Mouse (Mus musculus): Measurements from ENCODE around the gene Synj2. TPM values are rescaled to one million over a fixed set of nuclear protein-coding genes. Genes with fewer than 3 reads are reported as not detected.

Gene Synj2
- polyA plus RNA-seq, 1 experiment from 2014 or later = 1.5 TPM

GRCm38 (mm10) chr17:6007101-6007780, 66.2 kb downstream of the Synj2 start:
- H3K4me3 ChIP-seq (ENCODE audit: low read depth, low read length) = no peak overlapping the region
- H3K27ac ChIP-seq (ENCODE audit: low read length) = no peak overlapping the region
- no peaks in the 10 kb centered on the region for H3K9me3 ChIP-seq (replicated peaks; ENCODE audit: control insufficient read depth, low read length, poor library complexity, severe bottlenecking)
- H3K27me3 ChIP-seq (ENCODE audit: control insufficient read depth, insufficient read depth, low read depth, low read length) = no peaks in the 10 kb centered on the region
- H3K4me1 ChIP-seq (ENCODE audit: control insufficient read depth, insufficient read depth, low read length) = peaks cover 11% of the 10 kb centered on the region
- H3K4me2 ChIP-seq (ENCODE audit: low read length) = no peak overlapping the region
- no peak for ATAC-seq
- H3K36me3 ChIP-seq (ENCODE audit: control insufficient read depth, insufficient read depth, low read length) = no peaks in the 10 kb centered on the region
- WGBS = 88% methylated on average over 5 of the region's 5 CpGs
- no peak overlapping the region for H3K9ac ChIP-seq (ENCODE audit: low read depth, low read length)

- no peak for ATAC-seq
- Histone ChIP-seq H3K4me3 (ENCODE audit: low read depth, low read length) (no peak overlapping the region), H3K4me2 (ENCODE audit: low read length) (no peak overlapping the region), H3K4me1 (ENCODE audit: control insufficient read depth, insufficient read depth, low read length) (peaks cover 11% of the 10 kb centered on the region), H3K9ac (ENCODE audit: low read depth, low read length) (no peak overlapping the region), H3K27ac (ENCODE audit: low read length) (no peak overlapping the region), H3K36me3 (ENCODE audit: control insufficient read depth, insufficient read depth, low read length) (no peaks in the 10 kb centered on the region), H3K27me3 (ENCODE audit: control insufficient read depth, insufficient read depth, low read depth, low read length) (no peaks in the 10 kb centered on the region), H3K9me3 (replicated peaks; ENCODE audit: control insufficient read depth, low read length, poor library complexity, severe bottlenecking) (no peaks in the 10 kb centered on the region)
- WGBS = 95% methylated on average over 9 of the region's 9 CpGs
Observed at GRCm38 (mm10) chr17:6007902-6008301, 66.8 kb downstream of the Synj2 start.

GRCm38 (mm10) chr17:6008590-6008989, 67.5 kb downstream of the Synj2 start:
- Histone ChIP-seq H3K4me3 (ENCODE audit: low read depth, low read length) (no peak overlapping the region), H3K4me1 (ENCODE audit: control insufficient read depth, insufficient read depth, low read length) (peaks cover 11% of the 10 kb centered on the region), H3K27me3 (ENCODE audit: control insufficient read depth, insufficient read depth, low read depth, low read length) (no peaks in the 10 kb centered on the region), H3K9me3 (replicated peaks; ENCODE audit: control insufficient read depth, low read length, poor library complexity, severe bottlenecking) (no peaks in the 10 kb centered on the region), H3K36me3 (ENCODE audit: control insufficient read depth, insufficient read depth, low read length) (no peaks in the 10 kb centered on the region), H3K27ac (ENCODE audit: low read length) (no peak overlapping the region), H3K4me2 (ENCODE audit: low read length) (no peak overlapping the region), H3K9ac (ENCODE audit: low read depth, low read length) (no peak overlapping the region)
- ATAC-seq = no peak
- WGBS = 87% methylated on average over 11 of the region's 11 CpGs

DNA sequence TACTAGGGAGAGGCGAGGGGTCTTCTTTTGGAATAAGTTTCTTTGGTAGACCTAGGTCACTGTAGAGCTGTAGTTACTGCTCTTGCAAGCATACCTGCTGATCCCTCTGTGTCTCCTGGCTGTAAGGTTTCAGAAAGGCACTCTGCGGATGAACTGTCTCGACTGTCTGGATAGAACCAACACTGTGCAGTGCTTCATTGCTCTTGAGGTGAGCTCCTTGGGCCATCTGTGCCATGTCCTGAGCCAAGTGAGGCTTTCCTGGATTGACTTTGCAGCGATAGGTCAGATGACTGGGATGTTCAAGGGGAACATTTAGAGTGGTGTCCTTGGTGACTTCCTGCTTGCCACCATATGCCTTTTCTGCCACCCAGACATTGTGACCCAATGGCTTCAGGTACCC, 68.5 kb downstream of the Synj2 start:
- H3K4me2 ChIP-seq (ENCODE audit: low read length) = no peak overlapping the region
- H3K4me1 ChIP-seq (ENCODE audit: control insufficient read depth, insufficient read depth, low read length) = peaks cover 11% of the 10 kb centered on the region
- no peaks in the 10 kb centered on the region for H3K27me3 ChIP-seq (ENCODE audit: control insufficient read depth, insufficient read depth, low read depth, low read length)
- no peak overlapping the region for H3K4me3 ChIP-seq (ENCODE audit: low read depth, low read length)
- no peak overlapping the region for H3K9ac ChIP-seq (ENCODE audit: low read depth, low read length)
- no peaks in the 10 kb centered on the region for H3K36me3 ChIP-seq (ENCODE audit: control insufficient read depth, insufficient read depth, low read length)
- no peak for ATAC-seq
- H3K9me3 ChIP-seq (replicated peaks; ENCODE audit: control insufficient read depth, low read length, poor library complexity, severe bottlenecking) = no peaks in the 10 kb centered on the region
- H3K27ac ChIP-seq (ENCODE audit: low read length) = no peak overlapping the region
- 87% methylated on average over 4 of the region's 4 CpGs for WGBS

DNA sequence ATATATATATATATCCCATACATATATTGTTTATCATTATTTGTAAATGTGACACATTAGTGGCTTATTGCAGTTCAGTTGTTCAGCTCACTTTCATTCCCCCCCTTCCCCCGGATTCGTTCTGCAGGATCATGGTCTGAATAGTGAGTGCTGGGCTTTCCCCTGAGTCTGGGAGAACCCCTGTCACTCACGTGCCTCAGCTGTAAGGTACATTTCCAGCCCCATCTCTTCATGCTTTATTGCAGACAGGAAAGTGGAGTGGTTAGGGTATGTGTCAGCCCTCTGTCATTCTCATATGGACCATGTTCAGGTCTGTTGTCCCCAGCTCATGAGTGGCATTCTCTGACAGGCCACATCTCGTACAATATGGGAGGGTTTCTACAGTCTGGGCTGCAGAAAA, 72.0 kb downstream of the Synj2 start:
- no peak for ATAC-seq
- Histone ChIP-seq H3K36me3 (ENCODE audit: control insufficient read depth, insufficient read depth, low read length) (no peaks in the 10 kb centered on the region), H3K9me3 (replicated peaks; ENCODE audit: control insufficient read depth, low read length, poor library complexity, severe bottlenecking) (no peaks in the 10 kb centered on the region), H3K9ac (ENCODE audit: low read depth, low read length) (no peak overlapping the region), H3K27me3 (ENCODE audit: control insufficient read depth, insufficient read depth, low read depth, low read length) (no peaks in the 10 kb centered on the region), H3K27ac (ENCODE audit: low read length) (no peak overlapping the region), H3K4me2 (ENCODE audit: low read length) (no peak overlapping the region), H3K4me1 (ENCODE audit: control insufficient read depth, insufficient read depth, low read length) (no peaks in the 10 kb centered on the region), H3K4me3 (ENCODE audit: low read depth, low read length) (no peak overlapping the region)
- 72% methylated on average over 4 of the region's 4 CpGs for WGBS

- no peak overlapping the region for H3K4me3 ChIP-seq (ENCODE audit: low read depth, low read length)
- no peak overlapping the region for H3K9ac ChIP-seq (ENCODE audit: low read depth, low read length)
- H3K4me2 ChIP-seq (ENCODE audit: low read length) = no peak overlapping the region
- H3K27ac ChIP-seq (ENCODE audit: low read length) = no peak overlapping the region
- WGBS = 86% methylated on average over 4 of the region's 4 CpGs
- no peaks in the 10 kb centered on the region for H3K9me3 ChIP-seq (replicated peaks; ENCODE audit: control insufficient read depth, low read length, poor library complexity, severe bottlenecking)
- H3K4me1 ChIP-seq (ENCODE audit: control insufficient read depth, insufficient read depth, low read length) = no peaks in the 10 kb centered on the region
- H3K27me3 ChIP-seq (ENCODE audit: control insufficient read depth, insufficient read depth, low read depth, low read length) = no peaks in the 10 kb centered on the region
- no peak for ATAC-seq
- no peaks in the 10 kb centered on the region for H3K36me3 ChIP-seq (ENCODE audit: control insufficient read depth, insufficient read depth, low read length)
Observed at GRCm38 (mm10) chr17:6014985-6015384, 73.9 kb downstream of the Synj2 start.

DNA sequence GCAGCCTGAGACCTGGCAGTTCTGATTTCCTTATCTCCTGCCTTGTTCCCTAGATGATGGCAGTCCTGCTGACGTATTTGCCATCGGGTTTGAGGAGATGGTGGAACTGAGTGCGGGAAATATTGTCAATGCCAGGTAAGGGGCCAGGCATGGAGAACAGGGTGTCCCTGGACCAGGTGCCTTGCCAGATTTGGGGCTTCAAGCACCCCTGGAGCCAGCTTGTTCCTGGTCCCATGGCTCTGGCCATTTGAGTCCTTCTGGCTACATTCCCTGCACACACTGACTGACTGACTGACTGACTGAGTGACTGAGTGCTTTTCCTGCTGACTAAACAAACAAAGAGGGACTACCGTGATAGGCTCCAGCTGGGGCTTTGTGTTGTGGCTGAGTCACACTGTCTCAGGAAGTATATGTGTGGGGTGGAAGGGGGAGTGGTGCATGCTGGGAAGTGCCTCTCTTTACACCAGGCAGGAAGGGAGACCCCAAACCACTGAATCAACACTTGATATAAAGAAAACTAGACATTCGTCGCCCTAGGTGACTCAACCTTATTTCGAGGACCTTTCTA, 75.2 kb downstream of the Synj2 start:
- Histone ChIP-seq H3K27ac (ENCODE audit: low read length) (no peak overlapping the region), H3K27me3 (ENCODE audit: control insufficient read depth, insufficient read depth, low read depth, low read length) (no peaks in the 10 kb centered on the region), H3K9me3 (replicated peaks; ENCODE audit: control insufficient read depth, low read length, poor library complexity, severe bottlenecking) (no peaks in the 10 kb centered on the region), H3K4me3 (ENCODE audit: low read depth, low read length) (no peak overlapping the region), H3K9ac (ENCODE audit: low read depth, low read length) (no peak overlapping the region), H3K4me2 (ENCODE audit: low read length) (no peak overlapping the region), H3K36me3 (ENCODE audit: control insufficient read depth, insufficient read depth, low read length) (no peaks in the 10 kb centered on the region), H3K4me1 (ENCODE audit: control insufficient read depth, insufficient read depth, low read length) (0 out of 2 replicates have a peak, but pooled peaks cover 7% of the 10 kb centered on the region)
- ATAC-seq = no peak
- WGBS = 77% methylated on average over 7 of the region's 7 CpGs

DNA sequence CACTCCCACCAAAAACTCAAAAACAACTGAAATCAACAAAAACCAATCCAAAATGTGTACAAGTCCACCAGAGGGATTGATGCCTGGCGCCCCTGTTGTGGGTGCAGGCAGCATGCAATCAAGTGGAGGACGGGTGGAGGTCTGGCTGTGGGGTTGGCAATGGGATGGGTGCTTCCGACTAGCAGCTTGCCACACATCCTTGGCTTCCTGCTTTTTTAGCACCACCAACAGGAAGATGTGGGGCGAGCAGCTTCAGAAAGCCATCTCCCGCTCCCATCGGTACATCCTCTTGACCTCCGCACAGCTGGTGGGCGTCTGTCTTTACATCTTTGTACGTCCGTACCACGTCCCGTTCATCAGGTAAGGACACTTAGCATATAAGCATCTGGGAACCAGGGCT, 76.2 kb downstream of the Synj2 start:
- H3K27ac ChIP-seq (ENCODE audit: low read length) = no peak overlapping the region
- H3K27me3 ChIP-seq (ENCODE audit: control insufficient read depth, insufficient read depth, low read depth, low read length) = no peaks in the 10 kb centered on the region
- H3K9me3 ChIP-seq (replicated peaks; ENCODE audit: control insufficient read depth, low read length, poor library complexity, severe bottlenecking) = no peaks in the 10 kb centered on the region
- 0 out of 2 replicates have a peak, but pooled peaks cover 7% of the 10 kb centered on the region for H3K4me1 ChIP-seq (ENCODE audit: control insufficient read depth, insufficient read depth, low read length)
- no peak overlapping the region for H3K4me2 ChIP-seq (ENCODE audit: low read length)
- no peak overlapping the region for H3K9ac ChIP-seq (ENCODE audit: low read depth, low read length)
- no peak for ATAC-seq
- WGBS = 57% methylated on average over 12 of the region's 12 CpGs
- no peak overlapping the region for H3K4me3 ChIP-seq (ENCODE audit: low read depth, low read length)
- no peaks in the 10 kb centered on the region for H3K36me3 ChIP-seq (ENCODE audit: control insufficient read depth, insufficient read depth, low read length)

- no peak for ATAC-seq
- H3K9me3 ChIP-seq (replicated peaks; ENCODE audit: control insufficient read depth, low read length, poor library complexity, severe bottlenecking) = no peaks in the 10 kb centered on the region
- WGBS = 84% methylated on average over 4 of the region's 4 CpGs
- H3K27me3 ChIP-seq (ENCODE audit: control insufficient read depth, insufficient read depth, low read depth, low read length) = no peaks in the 10 kb centered on the region
- no peak overlapping the region for H3K4me2 ChIP-seq (ENCODE audit: low read length)
- 0 out of 2 replicates have a peak, but pooled peaks cover 7% of the 10 kb centered on the region for H3K4me1 ChIP-seq (ENCODE audit: control insufficient read depth, insufficient read depth, low read length)
- H3K9ac ChIP-seq (ENCODE audit: low read depth, low read length) = no peak overlapping the region
- no peak overlapping the region for H3K4me3 ChIP-seq (ENCODE audit: low read depth, low read length)
- H3K27ac ChIP-seq (ENCODE audit: low read length) = no peak overlapping the region
- no peaks in the 10 kb centered on the region for H3K36me3 ChIP-seq (ENCODE audit: control insufficient read depth, insufficient read depth, low read length)
Observed at GRCm38 (mm10) chr17:6018348-6018747, 77.3 kb downstream of the Synj2 start.

Measured in midbrain, embryonic 16.5 days (tissue).